Mouse (Mus musculus) forebrain, embryonic 10.5 days (tissue): ENCODE measurements at regions not wholly inside any gene's neighbourhood (a gene's known extent, or its start where the extent isn't known, plus 50 kb on each side); places are given as distances from the start of the nearest gene placed in this dataset.
A peak's percentile ranks its signal among the peaks of the same experiment; 100 is the strongest.
"Not testable (repeated sequence)": the region's sequence is repeated elsewhere in the genome, so short reads cannot be mapped to it uniquely, and the experiment has no call there.

ENCODE experiments used
- DNase-seq: peaks from one replicate; pipeline ENCODE4 v3.0.0-alpha.2; 2017; ENCODE audit warnings: low spot score; ENCODE audit errors: extremely low spot score
- H3K27ac ChIP-seq: fragments of 300-500 bp; sonication (generic); 2 replicates; pipeline ENCODE4 v1.5.1; 2016; ENCODE audit warnings: mild to moderate bottlenecking
- H3K27me3 ChIP-seq: fragments of 300-500 bp; sonication (generic); 2 replicates; pipeline ENCODE4 v1.6.1; 2016; ENCODE audit warnings: mild to moderate bottlenecking; ENCODE audit not compliant: poor library complexity, severe bottlenecking
- H3K36me3 ChIP-seq: fragments of 300-500 bp; sonication (generic); replicated peaks from 2 replicates; pipeline ENCODE4 v1.6.1; 2016; ENCODE audit warnings: mild to moderate bottlenecking, moderate library complexity
- H3K4me1 ChIP-seq: fragments of 300-500 bp; sonication (generic); 2 replicates; pipeline ENCODE4 v1.6.1; 2016
- H3K4me3 ChIP-seq: fragments of 300-500 bp; sonication (generic); 2 replicates; pipeline ENCODE4 v1.5.1; 2016; ENCODE audit warnings: mild to moderate bottlenecking, moderate library complexity
- H3K9me3 ChIP-seq: fragments of 300-500 bp; sonication (generic); 2 replicates; pipeline ENCODE4 v1.6.1; 2016; ENCODE audit warnings: mild to moderate bottlenecking, moderate library complexity
- WGBS: fragments of 180-500 bp; shearing (Covaris S2); methylation state at CpG from one replicate; pipeline ENCODE4 v1.1.7; 2016; 5-methylcytosine and 5-hydroxymethylcytosine counted together

- DNase-seq, result no peak
- Histone ChIP-seq H3K27ac (no peak overlapping the region), H3K4me1 (peaks cover 25% of the 10 kb centered on the region), H3K4me3 (no peak overlapping the region), H3K36me3 (no peaks in the 10 kb centered on the region), H3K27me3 (no peaks in the 10 kb centered on the region), H3K9me3 (no peaks in the 10 kb centered on the region)
- 78% methylated on average over 6 of the region's 6 CpGs for WGBS
Measured at GRCm38 (mm10) chr2:75781781-75782211, 50.2 kb upstream of the Agps start.

GRCm38 (mm10) chr2:75781078-75781477 is 50.9 kb upstream of the Agps start:
- WGBS, result under 1% methylated on average over 3 of the region's 3 CpGs
- no peak overlapping the region for H3K4me3 ChIP-seq
- no peaks in the 10 kb centered on the region for H3K36me3 ChIP-seq
- H3K27me3 ChIP-seq, result no peaks in the 10 kb centered on the region
- 0 out of 2 replicates have a peak overlapping the region, but pooled peaks have one; percentile 35 for H3K27ac ChIP-seq
- peak; percentile 47 for DNase-seq
- peaks cover 31% of the 10 kb centered on the region for H3K4me1 ChIP-seq
- H3K9me3 ChIP-seq, result no peaks in the 10 kb centered on the region

- DNase-seq, H3K4me3 ChIP-seq, H3K27ac ChIP-seq: not testable (repeated sequence)
Measured at GRCm38 (mm10) chr2:75778628-75779027, 53.3 kb upstream of the Agps start.

GRCm38 (mm10) chr2:75777040-75777451 is 54.9 kb upstream of the Agps start:
- DNase-seq, result no peak
- H3K4me3 ChIP-seq, result peak overlapping the region; percentile 24; the same call in 1 of the 2 replicates

More at GRCm38 (mm10) chr2:75778628-75779027, 53.3 kb upstream of the Agps start:
- H3K36me3 ChIP-seq, H3K27me3 ChIP-seq, H3K9me3 ChIP-seq: not testable (repeated sequence)
- peaks cover 27% of the 10 kb centered on the region for H3K4me1 ChIP-seq
- WGBS, result 94% methylated on average over 3 of the region's 3 CpGs

GRCm38 (mm10) chr2:75776533-75776932 is 55.4 kb upstream of the Agps start:
- H3K4me3 ChIP-seq, result peak overlapping the region; percentile 24; the same call in 1 of the 2 replicates

More at GRCm38 (mm10) chr2:75777040-75777451, 54.9 kb upstream of the Agps start:
- no peaks in the 10 kb centered on the region; the same call in 1 of the 2 replicates for H3K27me3 ChIP-seq
- WGBS, result 15% methylated on average over 5 of the region's 6 CpGs
- peaks cover 36% of the 10 kb centered on the region for H3K4me1 ChIP-seq
- H3K27ac ChIP-seq, result peak overlapping the region; percentile 25; the same call in 1 of the 2 replicates
- no peaks in the 10 kb centered on the region for H3K36me3 ChIP-seq
- no peaks in the 10 kb centered on the region for H3K9me3 ChIP-seq

GRCm38 (mm10) chr2:75775217-75775616 is 56.8 kb upstream of the Agps start:
- WGBS, result 86% methylated on average over 1 of the region's 1 CpGs
- peaks cover 28% of the 10 kb centered on the region for H3K4me1 ChIP-seq
- no peak overlapping the region for H3K4me3 ChIP-seq
- no peaks in the 10 kb centered on the region for H3K36me3 ChIP-seq
- no peaks in the 10 kb centered on the region for H3K9me3 ChIP-seq
- no peaks in the 10 kb centered on the region; the same call in 1 of the 2 replicates for H3K27me3 ChIP-seq
- no peak for DNase-seq
- no peak overlapping the region for H3K27ac ChIP-seq

More at GRCm38 (mm10) chr2:75776533-75776932, 55.4 kb upstream of the Agps start:
- 30% methylated on average over 12 of the region's 12 CpGs for WGBS
- no peaks in the 10 kb centered on the region for H3K36me3 ChIP-seq
- H3K9me3 ChIP-seq, result no peaks in the 10 kb centered on the region
- H3K27me3 ChIP-seq, result no peaks in the 10 kb centered on the region; the same call in 1 of the 2 replicates
- H3K27ac ChIP-seq, result peak overlapping the region; percentile 25; the same call in 1 of the 2 replicates
- peaks cover 36% of the 10 kb centered on the region for H3K4me1 ChIP-seq
- DNase-seq, result no peak

- Histone ChIP-seq H3K36me3 (no peaks in the 10 kb centered on the region), H3K4me1 (peaks cover 35% of the 10 kb centered on the region), H3K4me3 (no peak overlapping the region), H3K27me3 (no peaks in the 10 kb centered on the region; the same call in 1 of the 2 replicates), H3K27ac (no peak overlapping the region), H3K9me3 (no peaks in the 10 kb centered on the region)
- no peak for DNase-seq
- WGBS, result 94% methylated on average over 5 of the region's 5 CpGs
Measured at GRCm38 (mm10) chr2:75773431-75773830, 58.5 kb upstream of the Agps start.

- DNase-seq, result no peak
- Histone ChIP-seq H3K9me3 (no peaks in the 10 kb centered on the region), H3K27ac (peak overlapping the region; percentile 67), H3K36me3 (no peaks in the 10 kb centered on the region), H3K27me3 (no peaks in the 10 kb centered on the region; the same call in 1 of the 2 replicates), H3K4me3 (no peak overlapping the region), H3K4me1 (peaks cover 40% of the 10 kb centered on the region)
- 44% methylated on average over 11 of the region's 11 CpGs for WGBS
Measured at GRCm38 (mm10) chr2:75772251-75772956, 59.6 kb upstream of the Agps start.

- Histone ChIP-seq H3K9me3 (no peaks in the 10 kb centered on the region), H3K4me1 (peaks cover 27% of the 10 kb centered on the region), H3K36me3 (no peaks in the 10 kb centered on the region), H3K27me3 (no peaks in the 10 kb centered on the region; the same call in 1 of the 2 replicates), H3K27ac (no peak overlapping the region), H3K4me3 (no peak overlapping the region)
- WGBS, result 92% methylated on average over 1 of the region's 1 CpGs
- no peak for DNase-seq
Measured at GRCm38 (mm10) chr2:75770633-75771032, 61.3 kb upstream of the Agps start.

- Histone ChIP-seq H3K4me3 (no peak overlapping the region), H3K27ac (peak overlapping the region; percentile 77), H3K27me3 (no peaks in the 10 kb centered on the region), H3K36me3 (no peaks in the 10 kb centered on the region), H3K4me1 (peaks cover 27% of the 10 kb centered on the region), H3K9me3 (no peaks in the 10 kb centered on the region)
- 82% methylated on average over 5 of the region's 5 CpGs for WGBS
- no peak for DNase-seq
Measured at GRCm38 (mm10) chr2:75768559-75769304, 63.2 kb upstream of the Agps start.

- no peak for DNase-seq
- Histone ChIP-seq H3K27me3 (no peaks in the 10 kb centered on the region), H3K4me1 (peaks cover 27% of the 10 kb centered on the region), H3K9me3 (no peaks in the 10 kb centered on the region), H3K36me3 (no peaks in the 10 kb centered on the region), H3K4me3 (no peak overlapping the region), H3K27ac (peak overlapping the region; percentile 77)
- 62% methylated on average over 7 of the region's 7 CpGs for WGBS
Measured at GRCm38 (mm10) chr2:75767871-75768558, 63.6 kb upstream of the Nfe2l2 start.

GRCm38 (mm10) chr2:75765403-75765802 is 61.0 kb upstream of the Nfe2l2 start:
- Histone ChIP-seq H3K27ac (no peak overlapping the region), H3K4me3 (no peak overlapping the region), H3K4me1 (peaks cover 24% of the 10 kb centered on the region), H3K36me3 (no peaks in the 10 kb centered on the region), H3K9me3 (no peaks in the 10 kb centered on the region), H3K27me3 (no peaks in the 10 kb centered on the region)
- WGBS, result 93% methylated on average over 4 of the region's 4 CpGs
- DNase-seq, result no peak
